Mouse (Mus musculus) midbrain, embryonic 15.5 days (tissue): ENCODE data around the gene Tmsb15a. TPM values are rescaled to one million over a fixed set of nuclear protein-coding genes. Genes with fewer than 3 reads are reported as not detected.

ENCODE experiments used
- ATAC-seq: fragments of 200-750 bp; cut with Nextera tagmentation; replicated peaks from 2 replicates; pipeline ENCODE4 v1.8.0; 2017; ENCODE audit warnings: moderate TSS enrichment
- H3K27ac ChIP-seq: fragments of 300-500 bp; sonication (generic); 2 replicates; pipeline ENCODE4 v1.5.1; 2015; ENCODE audit warnings: mild to moderate bottlenecking, inconsistent platforms
- H3K27me3 ChIP-seq: fragments of 300-500 bp; sonication (generic); replicated peaks from 2 replicates; pipeline ENCODE4 v1.6.1; 2015; ENCODE audit warnings: inconsistent platforms
- H3K36me3 ChIP-seq: fragments of 300-500 bp; sonication (generic); replicated peaks from 2 replicates; pipeline ENCODE4 v1.6.1; 2015; ENCODE audit warnings: inconsistent platforms
- H3K4me1 ChIP-seq: fragments of 300-500 bp; sonication (generic); 2 replicates; pipeline ENCODE4 v1.6.1; 2015; ENCODE audit warnings: inconsistent platforms
- H3K4me2 ChIP-seq: fragments of 300-500 bp; sonication (generic); 2 replicates; pipeline ENCODE4 v1.6.1; 2015; ENCODE audit warnings: inconsistent platforms, mild to moderate bottlenecking, moderate library complexity
- H3K4me3 ChIP-seq: fragments of 300-500 bp; sonication (generic); 2 replicates; pipeline ENCODE4 v1.5.1; 2015; ENCODE audit warnings: mild to moderate bottlenecking, inconsistent platforms
- H3K9ac ChIP-seq: fragments of 300-500 bp; sonication (generic); 2 replicates; pipeline ENCODE4 v1.6.1; 2015; ENCODE audit warnings: mild to moderate bottlenecking, inconsistent platforms
- H3K9me3 ChIP-seq: fragments of 300-500 bp; sonication (generic); 2 replicates; pipeline ENCODE4 v1.6.1; 2016; ENCODE audit warnings: inconsistent platforms
- WGBS: fragments of 180-500 bp; shearing (Covaris S2); methylation state at CpG from one replicate; pipeline ENCODE4 v1.1.7; 2015; ENCODE audit warnings: mixed read lengths; 5-methylcytosine and 5-hydroxymethylcytosine counted together
- microRNA-seq: library from miRNA; unstranded; fragments of <30 nt; microRNA quantifications from one replicate; pipeline ENCODE4, GENCODE M21; 2016
- polyA plus RNA-seq: library from polyadenylated mRNA; unstranded; fragments of >200 nt; fragmentation: Nextera tagmentation; extraction: Ambion mirVana; gene quantifications from 2 replicates; pipeline ENCODE4 v1.2.1, GENCODE M21; 2015

Gene Tmsb15a
- polyA plus RNA-seq, 1 experiment from 2014 or later: not detected

DNA sequence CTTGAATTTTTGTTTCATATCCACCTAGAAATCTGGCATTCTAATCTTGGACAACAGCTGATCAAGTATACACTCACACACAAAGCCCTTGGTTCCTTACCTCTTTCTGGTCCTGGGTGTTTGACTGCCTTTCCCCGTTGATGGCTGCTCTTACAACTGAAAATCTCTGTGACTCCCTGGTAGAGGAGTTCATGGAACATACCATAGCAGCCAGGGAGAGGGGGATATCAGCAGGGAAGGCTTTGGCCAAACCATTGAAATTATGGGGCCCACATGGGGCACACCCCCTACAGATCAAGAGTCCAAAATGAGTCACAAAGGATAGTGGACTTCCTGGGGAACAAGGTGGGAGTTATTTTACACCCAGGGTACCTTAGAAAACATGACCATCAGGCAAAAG lies 31.4 kb downstream of the Tmsb15a start, which contains the start of gene Tcp11x2:
Gene Tcp11x2 (minus strand): TSS at position 158 of the 400 bp plus-strand sequence.
- Histone ChIP-seq H3K9me3 (no peaks in the 10 kb centered on the region), H3K4me3 (no peak within 1 kb of the TSS), H3K4me2 (no peak within 1 kb of the TSS), H3K4me1 (no peaks in the 10 kb centered on the region), H3K9ac (no peak within 1 kb of the TSS), H3K27ac (no peak within 1 kb of the TSS), H3K36me3 (no peaks in the 10 kb centered on the region), H3K27me3 (no peaks in the 10 kb centered on the region)
- no peak for ATAC-seq
- WGBS: 51% methylated on average over 1 of the region's 1 CpGs

DNA sequence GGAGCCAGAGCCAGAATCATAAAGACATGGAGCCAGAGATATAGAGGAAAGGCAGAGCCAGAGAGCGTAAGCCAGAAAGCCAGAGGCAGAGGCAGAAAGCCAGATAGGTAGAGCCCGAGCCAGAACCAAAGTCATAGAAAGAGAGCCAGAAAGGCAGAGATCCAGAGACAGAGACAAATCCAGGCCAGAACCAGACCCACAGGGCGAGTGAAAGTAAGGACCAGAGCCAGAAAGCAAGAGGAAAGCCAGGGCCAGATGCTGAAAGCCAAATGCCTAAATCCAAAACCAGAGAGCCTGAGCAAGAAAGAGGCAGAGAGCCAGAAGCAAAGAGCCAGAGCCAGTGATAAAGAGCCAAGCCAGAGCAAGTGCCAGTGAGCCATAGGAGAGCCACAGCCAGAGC lies 37.3 kb downstream of the Tmsb15a start:
- 81% methylated on average over 3 of the region's 3 CpGs for WGBS

DNA sequence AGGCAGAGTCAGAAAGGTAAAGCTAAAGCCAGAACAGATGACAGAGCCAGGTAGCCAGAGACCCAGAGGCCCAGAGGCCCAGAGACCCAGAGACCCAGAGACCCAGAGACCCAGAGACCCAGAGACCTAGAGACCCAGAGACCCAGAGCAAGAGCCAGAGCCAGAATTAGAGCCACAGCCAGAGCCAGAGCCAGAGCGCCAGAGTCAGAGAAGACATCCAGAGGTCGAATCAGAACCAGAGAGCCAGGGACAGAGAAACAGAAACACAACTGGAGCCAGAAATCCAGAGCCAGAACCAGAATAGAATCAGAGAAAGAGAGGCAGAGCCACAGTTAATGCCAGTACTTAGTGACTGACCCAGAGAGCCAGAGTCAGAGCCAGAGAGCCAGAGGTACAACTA lies 43.2 kb downstream of the Tmsb15a start:
- Histone ChIP-seq H3K4me3 (no peak overlapping the region), H3K9ac (no peak overlapping the region), H3K4me2 (no peak overlapping the region), H3K27ac (no peak overlapping the region), H3K36me3 (no peaks in the 10 kb centered on the region), H3K4me1 (no peaks in the 10 kb centered on the region), H3K9me3 (no peaks in the 10 kb centered on the region), H3K27me3 (no peaks in the 10 kb centered on the region)
- no peak for ATAC-seq
- WGBS: 75% methylated on average over 2 of the region's 2 CpGs

More for the DNA sequence above, 37.3 kb downstream of the Tmsb15a start:
- Histone ChIP-seq H3K27me3 (0 out of 2 replicates have a peak, but pooled peaks cover 3% of the 10 kb centered on the region), H3K4me3 (no peak overlapping the region), H3K36me3 (no peaks in the 10 kb centered on the region), H3K4me2 (no peak overlapping the region), H3K4me1 (no peaks in the 10 kb centered on the region), H3K9me3 (no peaks in the 10 kb centered on the region), H3K9ac (no peak overlapping the region), H3K27ac (no peak overlapping the region)
- no peak for ATAC-seq

Small RNAs within 50 kb of the gene (microRNA-seq; reads per million reads assigned to microRNA genes)
- not detected for gene Mir7646

Other genes with a start within 250 kb of the Tmsb15a start
- gene AV320801, start 230.7 kb downstream of the Tmsb15a start, polyA plus RNA-seq: not detected in 2 replicates
- gene Nxf7, start 126.5 kb downstream of the Tmsb15a start, polyA plus RNA-seq: not detected in 2 replicates
- gene Prame, start 97.6 kb downstream of the Tmsb15a start, polyA plus RNA-seq: not detected in 2 replicates
- gene Tcp11x2, start 31.5 kb downstream of the Tmsb15a start, polyA plus RNA-seq: not detected in 2 replicates
- gene Armcx5, start 17.5 kb upstream of the Tmsb15a start, polyA plus RNA-seq: 12.5 and 12.8 TPM in 2 replicates
- 240 and 271 TPM in 2 replicates for gene Gprasp1, start 17.5 kb upstream of the Tmsb15a start, polyA plus RNA-seq
- 126 and 127 TPM in 2 replicates for gene Bhlhb9, start 72.3 kb upstream of the Tmsb15a start, polyA plus RNA-seq
- gene Gprasp2, start 113.8 kb upstream of the Tmsb15a start, polyA plus RNA-seq: 237 and 254 TPM in 2 replicates